ENCODE assay signal across 8 mouse cellular contexts in genomic region chr1:34011821-34012271, GRCm38 (mm10).
DNase-seq lines count a peak whose midpoint lies in the region; ATAC-seq and TF ChIP-seq lines count a peak whose summit lies in the region.

No protein-coding gene starts in this region.

- peak overlapping the region; percentile 76 for H3K4me3 ChIP-seq in layer of hippocampus, adult 2 months
- H3K4me3 ChIP-seq in forebrain, embryonic 11.5 days (ENCODE audit: low read depth, low read length), result peak overlapping the region; percentile 70
- peak overlapping the region; percentile 62 for H3K4me3 ChIP-seq in intestine, embryonic 14.5 days (ENCODE audit: low read depth, low read length)
- H3K4me3 ChIP-seq in midbrain, embryonic 14.5 days (replicated peaks; ENCODE audit: low read depth, low read length), result peak overlapping the region; percentile 67

- TF ChIP-seq CTCF in layer of hippocampus, adult 2 months (conservative IDR thresholded peaks at IDR 0.05), result no peak

- H3K36me3 ChIP-seq in forebrain, embryonic 11.5 days (ENCODE audit: control insufficient read depth, insufficient read depth, low read length), result no peaks in the 10 kb centered on the region
- no peaks in the 10 kb centered on the region for H3K36me3 ChIP-seq in intestine, embryonic 14.5 days (ENCODE audit: control insufficient read depth, insufficient read depth, low read length)
- no peaks in the 10 kb centered on the region for H3K36me3 ChIP-seq in midbrain, embryonic 14.5 days (ENCODE audit: control insufficient read depth, insufficient read depth, low read length)

- no peaks in the 10 kb centered on the region for H3K9me3 ChIP-seq in forebrain, embryonic 11.5 days (ENCODE audit: control insufficient read depth, low read length)
- H3K9me3 ChIP-seq in intestine, embryonic 14.5 days (ENCODE audit: control insufficient read depth, low read length), result no peaks in the 10 kb centered on the region
- H3K9me3 ChIP-seq in midbrain, embryonic 14.5 days (ENCODE audit: control insufficient read depth, low read length), result no peaks in the 10 kb centered on the region

- H3K27me3 ChIP-seq in forebrain, embryonic 11.5 days (ENCODE audit: control insufficient read depth, insufficient read depth, low read length), result no peaks in the 10 kb centered on the region
- H3K27me3 ChIP-seq in intestine, embryonic 14.5 days (replicated peaks; ENCODE audit: control insufficient read depth, insufficient read depth, low read length), result 0 out of 2 replicates have a peak, but pooled peaks cover 5% of the 10 kb centered on the region
- no peaks in the 10 kb centered on the region for H3K27me3 ChIP-seq in midbrain, embryonic 14.5 days (ENCODE audit: control insufficient read depth, insufficient read depth, low read length)

- no peak for DNase-seq in layer of hippocampus, adult 2 months (ENCODE audit: low spot score in 2 of 2)
- DNase-seq in layer of hippocampus, adult 9-11 months, result no peak
- DNase-seq in R1 (ENCODE audit: low read depth, low spot score), result peak; percentile 67
- DNase-seq in forebrain, embryonic 11.5 days (ENCODE audit: low spot score), result no peak
- DNase-seq in intestine, embryonic 14.5 days (ENCODE audit: low spot score), result peak; percentile 61
- DNase-seq in midbrain, embryonic 14.5 days, result peak; percentile 59
- DNase-seq in thymus, postnatal 4 days, result peak; percentile 53
- DNase-seq in ovary, adult 18-20 months (ENCODE audit: low spot score), result no peak

- WGBS in forebrain, embryonic 11.5 days, result under 1% methylated on average over 16 of the region's 16 CpGs
- WGBS in intestine, embryonic 14.5 days, result under 1% methylated on average over 16 of the region's 16 CpGs
- 2% methylated on average over 16 of the region's 16 CpGs for WGBS in midbrain, embryonic 14.5 days

- H3K4me1 ChIP-seq in forebrain, embryonic 11.5 days (replicated peaks; ENCODE audit: control insufficient read depth, insufficient read depth, low read length), result peaks cover 8% of the 10 kb centered on the region; the same call in 1 of the 2 replicates
- 0 out of 2 replicates have a peak, but pooled peaks cover 3% of the 10 kb centered on the region for H3K4me1 ChIP-seq in intestine, embryonic 14.5 days (replicated peaks; ENCODE audit: control insufficient read depth, insufficient read depth, low read length)
- peaks cover 37% of the 10 kb centered on the region for H3K4me1 ChIP-seq in midbrain, embryonic 14.5 days (ENCODE audit: control insufficient read depth, insufficient read depth, low read length)

- peak; percentile 77 for ATAC-seq in forebrain, embryonic 11.5 days (replicated peaks; ENCODE audit: low FRiP score)
- ATAC-seq in intestine, embryonic 14.5 days (replicated peaks; ENCODE audit: low FRiP score, low TSS enrichment, low read depth), result peak; percentile 70
- ATAC-seq in midbrain, embryonic 14.5 days (ENCODE audit: low FRiP score, low TSS enrichment), result peak; percentile 65

- peak overlapping the region; percentile 82 for H3K9ac ChIP-seq in forebrain, embryonic 11.5 days (ENCODE audit: low read length)
- H3K9ac ChIP-seq in intestine, embryonic 14.5 days (ENCODE audit: low read length), result peak overlapping the region; percentile 53
- H3K9ac ChIP-seq in midbrain, embryonic 14.5 days (replicated peaks; ENCODE audit: low read length), result peak overlapping the region; percentile 77

- H3K27ac ChIP-seq in layer of hippocampus, adult 2 months, result peak overlapping the region; percentile 83
- no peak overlapping the region for H3K27ac ChIP-seq in forebrain, embryonic 11.5 days (ENCODE audit: low read depth, low read length)
- H3K27ac ChIP-seq in intestine, embryonic 14.5 days (ENCODE audit: low read depth), result no peak overlapping the region
- H3K27ac ChIP-seq in midbrain, embryonic 14.5 days (replicated peaks; ENCODE audit: low read depth, low read length), result peak overlapping the region; percentile 81

- H3K4me2 ChIP-seq in forebrain, embryonic 11.5 days (ENCODE audit: low read depth, low read length, severe bottlenecking), result peak overlapping the region; percentile 99
- peak overlapping the region; percentile 99 for H3K4me2 ChIP-seq in intestine, embryonic 14.5 days (ENCODE audit: low read length)
- peak overlapping the region; percentile 83 for H3K4me2 ChIP-seq in midbrain, embryonic 14.5 days (ENCODE audit: low read length)

Comparison
In these comparisons a context has a peak if more than half of its experiments do, and no peak if none do; other contexts are left out.
1. DNase-seq: peak in R1 (single experiment), intestine, embryonic 14.5 days (single experiment), midbrain, embryonic 14.5 days (single experiment) and thymus, postnatal 4 days (single experiment); none in layer of hippocampus, adult 2 months (0 of 2), layer of hippocampus, adult 9-11 months (single experiment), forebrain, embryonic 11.5 days (single experiment) and ovary, adult 18-20 months (single experiment).
2. H3K27ac ChIP-seq: peak in layer of hippocampus, adult 2 months (single experiment) and midbrain, embryonic 14.5 days (single experiment); none in forebrain, embryonic 11.5 days (single experiment) and intestine, embryonic 14.5 days (single experiment).
3. Peak in every context shown above with its lines, with median percentiles within 50 percentile points of each other: H3K4me3 ChIP-seq, ATAC-seq, H3K4me2 ChIP-seq and H3K9ac ChIP-seq.